Mouse (Mus musculus): ENCODE measurements around the gene Efcab9. TPM values are rescaled to one million over a fixed set of nuclear protein-coding genes. Genes with fewer than 3 reads are reported as not detected.
A peak's percentile ranks its signal among the peaks of the same experiment; 100 is the strongest.

Efcab9 gene
- polyA plus RNA-seq, 1 experiment from 2014 or later = not detected

- ATAC-seq (ENCODE audit: low FRiP score) = no peak
- Histone ChIP-seq H3K4me3 (replicated peaks) (no peak overlapping the region), H3K9ac (replicated peaks) (no peak overlapping the region), H3K27me3 (replicated peaks) (no peaks in the 10 kb centered on the region), H3K4me1 (peaks cover 8% of the 10 kb centered on the region), H3K27ac (replicated peaks) (no peak overlapping the region), H3K4me2 (no peak overlapping the region), H3K9me3 (replicated peaks) (no peaks in the 10 kb centered on the region), H3K36me3 (no peaks in the 10 kb centered on the region)
- WGBS = 88% methylated on average over 5 of the region's 5 CpGs
These were observed 12.6 kb upstream of the Efcab9 start for GRCm38 (mm10) chr11:32544497-32544896.

- Histone ChIP-seq H3K27ac (replicated peaks) (no peak overlapping the region), H3K4me3 (replicated peaks) (no peak overlapping the region), H3K9ac (replicated peaks) (no peak overlapping the region), H3K9me3 (replicated peaks) (no peaks in the 10 kb centered on the region), H3K27me3 (replicated peaks) (no peaks in the 10 kb centered on the region), H3K36me3 (no peaks in the 10 kb centered on the region), H3K4me2 (no peak overlapping the region), H3K4me1 (peaks cover 4% of the 10 kb centered on the region)
- WGBS = 87% methylated on average over 6 of the region's 6 CpGs
- no peak for ATAC-seq (ENCODE audit: low FRiP score)
These were observed 12.2 kb upstream of the Efcab9 start for GRCm38 (mm10) chr11:32544041-32544440.

- Histone ChIP-seq H3K27ac (replicated peaks) (no peak overlapping the region), H3K27me3 (replicated peaks) (no peaks in the 10 kb centered on the region), H3K4me2 (no peak overlapping the region), H3K36me3 (no peaks in the 10 kb centered on the region), H3K4me1 (peaks cover 8% of the 10 kb centered on the region), H3K9ac (replicated peaks) (no peak overlapping the region), H3K9me3 (replicated peaks) (no peaks in the 10 kb centered on the region), H3K4me3 (replicated peaks) (no peak overlapping the region)
- ATAC-seq (ENCODE audit: low FRiP score) = no peak
- 62% methylated on average over 3 of the region's 3 CpGs for WGBS
These were observed 11.0 kb upstream of the Efcab9 start for GRCm38 (mm10) chr11:32542687-32543411.

GRCm38 (mm10) chr11:32542181-32542580, 10.3 kb upstream of the Efcab9 start:
- no peaks in the 10 kb centered on the region for H3K36me3 ChIP-seq
- no peaks in the 10 kb centered on the region for H3K27me3 ChIP-seq (replicated peaks)
- H3K9ac ChIP-seq (replicated peaks) = no peak overlapping the region
- H3K4me3 ChIP-seq (replicated peaks) = no peak overlapping the region
- peaks cover 15% of the 10 kb centered on the region for H3K4me1 ChIP-seq
- no peak for ATAC-seq (ENCODE audit: low FRiP score)
- WGBS = 95% methylated on average over 4 of the region's 4 CpGs
- H3K4me2 ChIP-seq = no peak overlapping the region
- H3K27ac ChIP-seq (replicated peaks) = no peak overlapping the region
- no peaks in the 10 kb centered on the region for H3K9me3 ChIP-seq (replicated peaks)

GRCm38 (mm10) chr11:32540463-32540862, 8.6 kb upstream of the Efcab9 start:
- WGBS = 85% methylated on average over 6 of the region's 6 CpGs
- Histone ChIP-seq H3K27ac (replicated peaks) (no peak overlapping the region), H3K36me3 (no peaks in the 10 kb centered on the region), H3K9ac (replicated peaks) (no peak overlapping the region), H3K4me1 (peaks cover 16% of the 10 kb centered on the region), H3K4me2 (no peak overlapping the region), H3K4me3 (replicated peaks) (no peak overlapping the region), H3K9me3 (replicated peaks) (no peaks in the 10 kb centered on the region), H3K27me3 (replicated peaks) (no peaks in the 10 kb centered on the region)
- ATAC-seq (ENCODE audit: low FRiP score) = no peak

- Histone ChIP-seq H3K9me3 (replicated peaks) (no peaks in the 10 kb centered on the region), H3K27ac (replicated peaks) (no peak overlapping the region), H3K4me3 (replicated peaks) (no peak overlapping the region), H3K36me3 (no peaks in the 10 kb centered on the region), H3K4me2 (no peak overlapping the region), H3K9ac (replicated peaks) (no peak overlapping the region), H3K27me3 (replicated peaks) (no peaks in the 10 kb centered on the region), H3K4me1 (peaks cover 19% of the 10 kb centered on the region)
- 88% methylated on average over 7 of the region's 7 CpGs for WGBS
- ATAC-seq (ENCODE audit: low FRiP score) = no peak
These were observed 7.8 kb upstream of the Efcab9 start for GRCm38 (mm10) chr11:32539717-32540116.

GRCm38 (mm10) chr11:32538846-32539245, 7.0 kb upstream of the Efcab9 start:
- peaks cover 28% of the 10 kb centered on the region for H3K4me1 ChIP-seq
- no peaks in the 10 kb centered on the region for H3K36me3 ChIP-seq
- no peaks in the 10 kb centered on the region for H3K27me3 ChIP-seq (replicated peaks)
- H3K4me3 ChIP-seq (replicated peaks) = no peak overlapping the region
- no peak overlapping the region for H3K27ac ChIP-seq (replicated peaks)
- H3K9ac ChIP-seq (replicated peaks) = no peak overlapping the region
- ATAC-seq (ENCODE audit: low FRiP score) = no peak
- no peaks in the 10 kb centered on the region for H3K9me3 ChIP-seq (replicated peaks)
- H3K4me2 ChIP-seq = no peak overlapping the region
- 82% methylated on average over 4 of the region's 4 CpGs for WGBS

GRCm38 (mm10) chr11:32538435-32538834, 6.6 kb upstream of the Efcab9 start:
- no peak for ATAC-seq (ENCODE audit: low FRiP score)
- Histone ChIP-seq H3K36me3 (no peaks in the 10 kb centered on the region), H3K27ac (replicated peaks) (no peak overlapping the region), H3K27me3 (replicated peaks) (no peaks in the 10 kb centered on the region), H3K4me1 (peaks cover 32% of the 10 kb centered on the region), H3K4me3 (replicated peaks) (no peak overlapping the region), H3K9ac (replicated peaks) (no peak overlapping the region), H3K9me3 (replicated peaks) (no peaks in the 10 kb centered on the region), H3K4me2 (no peak overlapping the region)
- 54% methylated on average over 6 of the region's 6 CpGs for WGBS

- H3K27me3 ChIP-seq (replicated peaks) = no peaks in the 10 kb centered on the region
- H3K9me3 ChIP-seq (replicated peaks) = no peaks in the 10 kb centered on the region
- no peak overlapping the region for H3K4me3 ChIP-seq (replicated peaks)
- H3K36me3 ChIP-seq = no peaks in the 10 kb centered on the region
- 17% methylated on average over 7 of the region's 7 CpGs for WGBS
- no peak for ATAC-seq (ENCODE audit: low FRiP score)
- H3K4me2 ChIP-seq = no peak overlapping the region
- peaks cover 41% of the 10 kb centered on the region for H3K4me1 ChIP-seq
- no peak overlapping the region; the same call in 1 of the 2 replicates for H3K27ac ChIP-seq (replicated peaks)
- H3K9ac ChIP-seq (replicated peaks) = no peak overlapping the region
These were observed 5.1 kb upstream of the Efcab9 start for GRCm38 (mm10) chr11:32536954-32537353.

GRCm38 (mm10) chr11:32535646-32536045, 3.8 kb upstream of the Efcab9 start:
- Histone ChIP-seq H3K9ac (replicated peaks) (no peak overlapping the region), H3K36me3 (no peaks in the 10 kb centered on the region), H3K4me1 (peaks cover 44% of the 10 kb centered on the region), H3K27me3 (replicated peaks) (peaks cover 3% of the 10 kb centered on the region; the same call in 1 of the 2 replicates), H3K4me2 (no peak overlapping the region), H3K4me3 (replicated peaks) (no peak overlapping the region), H3K27ac (replicated peaks) (no peak overlapping the region), H3K9me3 (replicated peaks) (no peaks in the 10 kb centered on the region)
- WGBS = 94% methylated on average over 4 of the region's 4 CpGs
- no peak for ATAC-seq (ENCODE audit: low FRiP score)

GRCm38 (mm10) chr11:32534453-32535075, 2.7 kb upstream of the Efcab9 start:
- H3K27me3 ChIP-seq (replicated peaks) = peaks cover 5% of the 10 kb centered on the region; the same call in 1 of the 2 replicates
- H3K9ac ChIP-seq (replicated peaks) = no peak overlapping the region
- no peak overlapping the region for H3K27ac ChIP-seq (replicated peaks)
- peak overlapping the region; percentile 70 for H3K4me3 ChIP-seq (replicated peaks)
- 78% methylated on average over 7 of the region's 7 CpGs for WGBS
- peaks cover 44% of the 10 kb centered on the region for H3K4me1 ChIP-seq
- peak overlapping the region; percentile 99 for H3K4me2 ChIP-seq
- ATAC-seq (ENCODE audit: low FRiP score) = no peak
- H3K9me3 ChIP-seq (replicated peaks) = no peaks in the 10 kb centered on the region
- H3K36me3 ChIP-seq = no peaks in the 10 kb centered on the region

All from neural tube, embryonic 15.5 days (tissue).